Mouse (Mus musculus) cerebellum, postnatal 4 days (tissue): ENCODE data around the gene Etfa.

Experiments used
- DNase-seq, 2 experiments: peaks; one replicate each; pipeline ENCODE4 v3.0.0; 2022; ENCODE audit warnings: low spot score in 2 of 2, mixed read lengths in 1 of 2

Etfa gene

DNA sequence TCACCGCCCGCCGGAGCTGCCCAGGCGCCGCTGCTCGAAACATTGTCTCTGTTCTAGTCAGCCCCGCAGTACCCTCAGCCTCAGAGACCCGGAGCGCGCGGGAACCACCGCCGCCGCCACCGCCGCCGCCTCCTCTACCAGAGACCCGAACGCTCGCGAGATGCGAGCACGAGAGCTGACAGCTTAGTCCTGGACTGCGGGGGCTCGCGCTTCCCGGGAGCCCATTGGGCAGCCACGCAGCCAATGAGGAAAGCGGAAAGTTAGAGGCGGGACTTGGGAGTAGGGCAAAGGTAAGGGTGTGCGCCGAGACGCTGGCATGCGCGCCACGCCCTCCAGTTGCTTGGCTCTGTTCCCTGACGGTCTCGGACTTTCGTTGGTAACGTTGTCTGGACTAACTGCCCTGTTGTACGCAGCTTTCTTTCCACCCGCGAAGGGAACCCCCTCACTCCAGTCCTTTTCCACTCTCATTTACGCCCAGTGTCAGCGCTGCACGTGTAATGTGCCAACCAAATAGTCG is at the start of gene Etfa:
Etfa (minus strand) TSS at position 217 of the 517 bp plus-strand sequence.
- DNase-seq: peak; percentile 77 to 92

GRCm38 (mm10) chr9:55560960-55561359 is 48.9 kb upstream of the Etfa start:
- DNase-seq: no peak

GRCm38 (mm10) chr9:55554986-55555385 is 42.9 kb upstream of the Etfa start:
- no peak for DNase-seq

- no peak for DNase-seq
Measured at GRCm38 (mm10) chr9:55549302-55549890, 37.4 kb upstream of the Etfa start.

DNA sequence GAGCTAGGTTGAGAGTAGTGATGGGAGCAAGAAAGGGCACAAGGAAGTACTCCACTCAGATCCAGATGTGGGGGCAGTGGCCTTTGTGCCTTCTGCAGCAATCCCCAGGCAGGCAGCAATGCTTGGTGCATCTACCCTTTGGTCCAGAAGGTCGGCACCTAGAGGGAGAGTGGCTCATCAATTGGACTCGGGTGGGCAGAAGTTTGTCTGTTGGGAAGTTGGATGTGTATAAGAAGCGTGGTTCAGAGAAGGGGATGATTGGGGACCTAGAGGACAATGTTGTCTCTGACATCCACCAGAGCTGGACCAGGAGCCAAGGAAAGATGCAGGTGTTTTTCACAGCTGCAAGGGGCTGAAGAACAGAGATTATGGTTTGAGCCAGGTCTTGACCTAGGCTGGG is 36.8 kb upstream of the Etfa start:
- DNase-seq: no peak

DNA sequence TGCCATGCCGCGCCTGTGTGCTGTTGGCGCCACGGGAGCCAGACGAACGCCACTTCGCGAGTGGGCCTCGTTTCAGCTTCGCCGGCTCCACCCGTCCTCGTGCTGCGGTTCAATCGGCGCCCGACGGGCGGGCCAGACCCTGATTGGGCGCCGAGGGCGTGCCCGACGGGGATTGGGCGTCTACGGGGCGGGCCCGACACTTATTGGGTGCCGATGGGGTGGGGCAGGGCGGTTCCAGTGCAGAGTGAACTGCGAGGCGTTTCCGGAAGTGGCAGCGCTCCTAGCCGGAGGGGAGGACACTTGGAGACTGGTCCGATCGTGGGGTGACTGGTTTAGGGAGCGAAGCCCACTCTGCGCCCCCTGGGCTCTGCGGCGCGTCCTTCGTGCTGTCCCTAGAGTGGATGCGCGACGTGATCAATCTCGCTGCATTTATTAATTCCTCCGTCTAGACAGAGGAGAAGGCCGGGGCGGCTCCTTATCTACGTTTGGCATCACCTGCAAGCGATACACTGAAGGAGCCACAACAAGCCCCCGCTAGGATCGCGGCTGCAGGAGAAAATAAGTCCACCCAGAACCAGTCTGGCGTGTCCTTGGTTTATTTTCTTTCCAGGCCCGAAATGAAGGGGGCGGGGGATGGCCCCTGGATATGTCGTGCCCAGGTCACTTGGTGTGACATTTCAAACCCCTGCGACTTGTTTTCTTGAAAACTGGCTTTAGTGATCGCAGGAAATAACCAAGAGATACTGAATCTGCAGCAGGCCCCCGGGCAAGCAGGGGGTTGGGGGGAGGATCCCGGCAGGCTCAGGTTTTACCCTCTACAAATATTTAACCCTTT is 34.4 kb upstream of the Etfa start:
- peak in 1 of 2 experiments; percentile 26 for DNase-seq

DNA sequence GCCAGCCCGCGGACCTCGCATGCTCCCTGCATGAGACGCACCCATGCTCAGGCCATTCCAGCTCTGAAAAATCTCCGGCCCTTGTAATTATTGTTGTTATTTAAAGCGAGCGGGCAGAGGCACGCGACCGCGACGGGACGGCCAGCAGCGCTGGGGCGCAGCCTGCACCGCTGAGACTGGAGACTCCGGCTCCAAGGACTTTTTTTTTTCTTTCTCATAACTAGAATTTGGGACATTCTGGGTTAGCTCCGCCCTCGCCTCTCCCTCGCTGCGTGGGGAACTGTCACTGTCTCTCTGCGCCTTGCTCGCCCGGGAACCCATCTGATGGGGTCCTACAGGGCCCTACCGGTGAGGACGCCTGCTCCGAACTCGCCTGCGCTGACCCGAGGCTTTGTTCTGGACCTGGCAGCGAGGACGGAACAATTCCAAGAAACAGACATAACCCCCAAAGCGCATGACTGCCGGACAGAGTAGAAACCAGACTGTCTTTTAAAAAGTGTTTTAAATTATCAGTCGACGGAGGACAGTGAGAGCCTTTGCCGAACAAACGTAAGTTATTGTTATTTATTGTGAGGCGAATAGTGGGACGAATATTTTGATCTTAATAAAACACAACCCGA is 33.6 kb upstream of the Etfa start:
- DNase-seq: peak in 1 of 2 experiments; percentile 6

DNA sequence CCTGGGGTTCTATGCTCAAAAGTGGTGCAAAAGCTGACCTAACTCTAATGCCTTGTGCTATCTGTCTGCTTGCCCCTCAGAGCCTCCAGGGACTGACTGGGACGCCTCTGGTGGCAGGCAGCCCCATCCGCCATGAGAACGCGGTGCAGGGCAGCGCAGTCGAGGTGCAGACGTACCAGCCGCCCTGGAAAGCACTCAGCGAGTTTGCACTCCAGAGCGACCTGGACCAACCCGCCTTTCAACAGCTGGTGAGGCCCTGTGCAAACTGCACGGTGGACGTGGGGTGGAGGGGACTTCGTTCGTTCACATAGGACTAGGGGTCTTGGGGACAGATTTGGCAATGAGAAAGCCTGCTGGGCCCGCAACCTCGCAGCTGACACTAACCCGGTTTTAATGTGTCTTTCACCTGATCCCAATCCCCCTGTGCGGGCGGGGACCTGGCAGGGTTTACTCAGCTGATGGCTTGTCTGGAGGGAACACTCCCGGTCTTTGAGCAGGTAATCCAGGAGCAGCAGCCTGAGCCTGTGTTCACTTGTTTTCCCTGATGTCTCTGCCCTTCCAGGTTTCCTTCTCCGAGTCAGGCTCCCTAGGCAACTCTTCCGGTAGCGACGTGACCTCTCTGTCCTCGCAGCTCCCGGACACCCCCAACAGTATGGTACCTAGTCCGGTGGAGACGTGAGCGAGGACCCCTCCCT is 33.0 kb upstream of the Etfa start:
- DNase-seq: peak in 1 of 2 experiments; percentile 26

DNA sequence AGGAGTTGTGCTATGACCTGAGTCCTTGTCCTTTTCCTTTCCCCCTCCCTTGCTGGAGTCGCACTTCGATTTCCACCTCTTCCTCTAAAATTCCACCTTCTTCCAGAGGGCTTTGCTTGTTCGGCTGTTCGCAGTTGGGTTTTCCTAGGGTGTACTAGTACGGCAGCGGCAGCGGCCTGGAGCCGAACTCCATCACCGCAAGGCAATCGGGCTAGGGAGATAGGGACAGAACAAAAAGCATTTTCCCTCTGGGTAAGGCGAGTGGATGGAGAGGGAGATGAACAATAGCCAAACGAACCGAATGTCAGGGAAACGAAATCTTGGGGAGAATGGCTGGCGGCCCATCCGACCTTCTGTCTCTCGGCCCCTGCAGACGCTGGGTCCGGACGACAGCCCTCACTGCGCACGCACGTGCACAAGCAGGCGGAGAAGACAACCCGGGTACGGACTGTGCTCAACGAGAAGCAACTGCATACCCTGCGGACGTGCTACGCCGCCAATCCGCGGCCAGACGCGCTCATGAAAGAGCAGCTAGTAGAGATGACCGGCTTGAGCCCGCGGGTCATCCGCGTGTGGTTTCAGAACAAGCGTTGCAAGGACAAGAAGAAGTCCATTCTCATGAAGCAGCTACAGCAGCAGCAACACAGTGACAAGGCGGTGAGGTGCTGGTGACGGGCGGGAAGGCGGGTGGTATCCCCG is 31.8 kb upstream of the Etfa start:
- DNase-seq: peak in 1 of 2 experiments; percentile 41

GRCm38 (mm10) chr9:55543336-55543702 is 31.3 kb upstream of the Etfa start:
- DNase-seq: peak in 1 of 2 experiments; percentile 4

DNA sequence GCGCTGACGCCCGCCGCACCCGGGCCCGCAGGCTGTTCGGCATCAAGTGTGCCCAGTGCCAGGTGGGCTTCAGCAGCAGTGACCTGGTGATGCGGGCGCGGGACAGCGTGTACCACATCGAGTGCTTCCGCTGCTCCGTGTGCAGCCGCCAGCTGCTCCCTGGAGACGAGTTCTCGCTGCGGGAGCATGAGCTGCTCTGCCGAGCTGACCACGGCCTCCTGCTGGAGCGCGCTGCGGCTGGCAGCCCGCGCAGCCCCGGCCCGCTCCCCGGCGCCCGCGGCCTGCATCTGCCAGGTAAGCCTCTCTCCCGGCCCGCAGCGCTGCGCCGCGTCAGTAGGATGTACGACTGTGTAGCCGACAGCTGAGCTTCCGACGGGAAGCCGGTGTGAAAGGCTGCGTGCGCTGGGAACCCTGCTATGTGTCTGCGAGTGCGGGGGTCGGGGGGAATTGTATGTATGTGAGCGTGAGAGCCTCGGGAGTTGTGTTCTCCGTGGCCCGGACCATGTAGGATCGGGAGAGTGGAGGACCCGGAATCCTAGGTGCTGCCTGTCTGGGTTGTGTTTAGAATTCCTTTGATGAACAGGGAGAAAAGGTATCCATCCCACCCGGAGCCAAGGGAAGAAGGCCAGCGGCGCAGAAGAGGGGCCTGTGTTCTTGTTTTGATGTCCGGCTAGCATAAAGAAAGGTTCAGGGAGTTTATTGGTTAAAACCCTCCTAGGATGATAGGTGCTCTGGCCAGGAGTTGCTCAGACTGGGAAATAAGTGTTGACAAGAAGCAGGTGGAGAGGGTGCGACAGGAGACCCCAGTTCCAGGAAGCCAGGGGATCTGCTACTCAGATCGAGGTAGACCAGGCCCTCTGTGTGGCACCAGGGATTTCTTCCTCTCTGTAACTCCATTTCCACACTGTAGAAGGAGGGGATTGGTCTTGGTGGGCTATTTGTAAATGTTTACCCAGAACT is 30.6 kb upstream of the Etfa start:
- no peak for DNase-seq

- DNase-seq: peak in 1 of 2 experiments; percentile 10
Measured at GRCm38 (mm10) chr9:55541681-55542365, 29.8 kb upstream of the Etfa start.

DNA sequence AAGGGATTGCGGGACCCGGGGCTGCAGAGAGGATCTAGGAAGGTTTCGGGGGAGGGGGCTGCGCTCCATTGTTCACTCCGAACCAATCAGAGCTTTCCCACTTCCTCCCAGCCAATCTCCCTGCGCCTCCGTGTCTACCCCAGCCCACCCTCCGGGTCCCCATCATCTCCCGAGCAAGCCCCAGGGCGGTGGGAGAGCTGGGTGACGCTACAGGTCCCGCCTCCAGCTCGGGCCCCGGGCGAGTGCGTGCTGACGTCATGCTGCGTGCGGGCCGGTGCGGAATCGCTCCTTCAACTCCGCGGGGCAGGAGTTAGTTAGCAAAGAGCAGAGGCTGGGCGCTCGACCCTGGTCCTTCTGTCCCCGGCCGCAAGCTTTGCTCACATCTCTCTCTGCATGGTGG is 28.8 kb upstream of the Etfa start:
- peak in 1 of 2 experiments; percentile 57 for DNase-seq

GRCm38 (mm10) chr9:55540391-55540770 is 28.3 kb upstream of the Etfa start:
- DNase-seq: no peak

GRCm38 (mm10) chr9:55539661-55540390 is 27.8 kb upstream of the Etfa start:
- DNase-seq: peak in 1 of 2 experiments; percentile 11

DNA sequence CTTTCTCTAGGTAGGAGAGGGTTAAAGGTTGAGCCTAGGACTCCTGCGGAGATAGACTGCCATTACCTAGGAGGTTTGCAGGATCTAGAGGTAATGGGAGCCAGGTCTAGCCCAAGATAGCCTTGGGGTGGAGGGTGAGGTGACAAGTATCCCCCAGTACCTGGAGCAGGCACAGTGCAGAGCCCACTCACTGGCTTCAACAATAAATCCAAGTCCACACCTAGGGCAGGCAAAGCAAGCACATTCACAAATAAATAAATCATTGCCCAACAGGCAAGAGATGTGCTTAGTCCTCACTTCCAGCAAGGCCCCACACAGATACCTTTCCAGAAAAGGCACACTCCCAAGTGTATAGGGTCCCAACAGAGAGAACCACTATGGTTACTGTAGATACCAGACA is 27.0 kb upstream of the Etfa start:
- DNase-seq: no peak

DNA sequence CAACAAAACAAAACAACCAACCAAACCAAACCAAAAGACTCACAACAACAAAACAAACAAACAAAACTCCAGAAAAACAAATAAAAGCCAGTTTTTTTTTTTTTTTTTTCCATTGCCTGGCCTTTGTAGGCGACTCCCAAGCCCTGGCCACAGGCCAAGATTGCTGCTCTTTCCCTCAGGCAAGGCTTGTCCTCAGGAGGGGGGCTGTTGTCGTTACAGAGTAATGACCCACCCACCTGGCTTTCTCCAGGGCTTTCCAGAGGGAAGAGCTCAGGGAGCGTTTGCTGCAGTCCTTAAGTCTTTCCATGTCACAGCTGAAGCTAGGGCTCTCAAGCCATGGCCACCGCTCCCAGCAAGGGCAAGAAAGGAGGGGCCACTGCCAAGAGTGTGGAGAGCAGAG is 26.3 kb upstream of the Etfa start, which contains the start of gene Isl2:
Isl2 (plus strand) TSS at position 296 of the 400 bp plus-strand sequence.
- DNase-seq: peak in 1 of 2 experiments; percentile 16

GRCm38 (mm10) chr9:55535907-55536306 is 23.9 kb upstream of the Etfa start:
- peak in 1 of 2 experiments; percentile 78 for DNase-seq

GRCm38 (mm10) chr9:55525716-55526115 is 13.7 kb upstream of the Etfa start:
- DNase-seq: no peak
